Mouse (Mus musculus) CD4-positive naive resting alpha-beta T cell, adult 57 days (primary cell): ENCODE data around the gene Dll1. TPM values are rescaled to one million over a fixed set of nuclear protein-coding genes. Genes with fewer than 3 reads are reported as not detected.

ENCODE experiments used
- total RNA-seq: library from RNA; stranded (reverse); gene quantifications from one replicate; pipeline ENCODE4 v1.2.4, GENCODE M21; 2023

The Dll1 gene
- 0.80 TPM for total RNA-seq

DNA sequence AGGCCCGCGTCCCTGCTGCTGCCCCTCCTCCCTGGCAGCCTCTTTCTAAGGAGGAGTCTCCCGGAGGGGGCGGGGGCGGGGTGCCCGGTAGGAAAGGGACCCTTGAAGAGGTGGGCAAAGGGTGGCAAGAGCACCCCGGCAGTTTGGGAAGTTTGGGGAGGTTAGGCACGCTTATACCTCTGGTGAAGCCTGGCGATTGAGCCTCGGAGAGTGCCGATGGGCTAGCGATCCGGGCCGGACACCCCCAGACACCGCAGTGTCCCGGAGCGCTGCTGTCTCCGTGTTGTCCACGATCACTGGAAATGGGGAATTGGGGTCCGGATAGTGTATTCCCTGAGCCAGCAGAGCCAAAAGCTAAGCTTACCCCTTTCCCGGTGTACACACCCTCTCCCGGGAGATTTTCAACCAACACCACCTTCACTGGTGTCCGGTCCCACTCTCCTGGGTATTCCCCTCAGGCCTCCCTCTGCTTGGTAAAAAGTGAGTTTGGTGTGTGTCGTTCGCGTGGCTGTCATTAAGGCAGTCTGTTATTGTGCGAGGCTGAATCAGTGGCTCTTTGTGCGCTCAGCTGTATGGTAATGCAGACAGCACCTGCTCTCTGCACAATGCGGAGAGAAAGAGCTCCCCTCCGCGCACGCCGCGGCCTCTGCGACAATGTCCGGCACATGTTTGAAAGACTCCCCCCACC is at the start of gene Dll1:
Gene Dll1 (minus strand): TSS at position 379 of the 688 bp plus-strand sequence.

DNA sequence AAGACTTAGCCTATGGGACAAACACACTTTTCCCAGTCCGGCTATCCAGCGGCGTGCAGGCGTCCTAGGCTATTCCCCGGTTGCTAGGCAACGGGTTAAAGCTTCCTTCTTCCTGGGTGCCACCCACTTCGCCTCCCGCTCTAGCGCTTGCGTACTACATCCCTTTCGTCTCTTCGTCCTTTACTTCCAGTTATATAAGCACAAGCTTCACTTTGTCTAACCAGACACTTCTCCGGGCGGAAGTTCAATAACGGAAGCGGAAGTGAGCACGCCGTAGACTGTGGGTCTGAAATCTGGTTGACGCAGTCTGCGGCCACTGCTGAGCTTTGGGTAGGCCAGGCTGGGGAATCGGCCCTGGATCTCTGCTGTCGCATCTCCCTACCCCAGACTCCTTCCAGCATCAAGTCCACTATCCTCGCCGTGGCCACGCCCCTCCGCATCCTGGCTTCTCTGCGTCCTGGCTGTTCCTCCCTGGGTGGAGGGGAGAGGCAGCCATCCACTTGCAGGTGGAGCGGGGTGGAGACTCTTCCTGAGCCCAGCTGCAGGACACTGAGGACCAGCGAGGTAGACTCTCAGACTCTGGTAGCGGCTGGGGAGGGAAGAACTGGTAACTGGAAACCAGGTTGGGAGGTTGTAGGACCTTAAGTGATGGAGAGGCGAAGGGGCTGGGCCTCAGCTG is 19.5 kb upstream of the Dll1 start, which contains the start of gene Fam120b:
Gene Fam120b (plus strand): TSS at position 206 of the 679 bp plus-strand sequence.

Other genes with a start within 250 kb of the Dll1 start
- gene Fam120b, start 19.3 kb upstream of the Dll1 start, total RNA-seq, result 36.1 TPM
- gene Psmb1, start 122.9 kb upstream of the Dll1 start, total RNA-seq, result 124 TPM
- 49.7 TPM for gene Tbp, start 123.0 kb upstream of the Dll1 start, total RNA-seq
- 49.3 TPM for gene Pdcd2, start 150.4 kb upstream of the Dll1 start, total RNA-seq
- gene Prdm9, start 187.5 kb upstream of the Dll1 start, total RNA-seq, result 10.5 TPM